Mouse (Mus musculus): ENCODE data around the gene Nlrp9a. TPM values are rescaled to one million over a fixed set of nuclear protein-coding genes. Genes with fewer than 3 reads are reported as not detected.
"Not testable (repeated sequence)": the region's sequence is repeated elsewhere in the genome, so short reads cannot be mapped to it uniquely, and the experiment has no call there.

Nlrp9a gene
- not detected in 2 replicates for polyA plus RNA-seq (2012; rRNA removed)

GRCm38 (mm10) chr7:26534723-26535122, at the start of gene Nlrp9a:
Gene Nlrp9a, plus strand, starts transcription at chr7:26535023.
- not testable (repeated sequence) for H3K4me3 ChIP-seq (replicated peaks; ENCODE audit: extremely low read depth, low read depth, low read length); DNase-seq; H3K4me1 ChIP-seq (ENCODE audit: control insufficient read depth, insufficient read depth, low read length)
- WGBS: 58% methylated on average over 2 of the region's 2 CpGs

- DNase-seq; H3K4me3 ChIP-seq (replicated peaks; ENCODE audit: extremely low read depth, low read depth, low read length); H3K4me1 ChIP-seq (ENCODE audit: control insufficient read depth, insufficient read depth, low read length): not testable (repeated sequence)
- WGBS: 77% methylated on average over 18 of the region's 18 CpGs
Observed at GRCm38 (mm10) chr7:26489514-26489913, 45.3 kb upstream of the Nlrp9a start.

DNA sequence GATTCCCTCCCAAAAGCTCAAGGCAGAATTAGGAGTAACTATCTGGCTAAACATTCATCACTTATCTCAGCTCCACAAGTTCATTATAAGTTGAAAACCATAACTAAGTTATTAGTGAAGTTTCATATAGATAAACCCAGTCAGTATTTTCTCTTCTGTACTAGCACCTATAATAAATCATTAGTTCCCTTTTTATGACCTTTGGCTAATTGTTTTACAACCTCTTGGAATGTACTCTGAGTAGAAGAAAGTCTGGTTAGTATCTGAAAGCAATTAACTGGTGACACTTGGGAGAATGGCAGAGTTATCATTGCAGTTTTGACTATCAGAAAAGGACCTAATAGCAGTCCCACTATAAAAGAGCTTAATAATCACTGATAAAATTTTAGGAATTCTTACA, 54.3 kb downstream of the Nlrp9a start:
- no peak for DNase-seq
- TF ChIP-seq CTCF (IDR thresholded peaks at IDR 0.05; ENCODE audit: insufficient read depth, low read length) (no peak), POLR2A (IDR thresholded peaks at IDR 0.05; ENCODE audit: borderline replicate concordance, extremely low read depth, low read depth, low read length) (no peak)
- H3K4me3 ChIP-seq (replicated peaks; ENCODE audit: extremely low read depth, low read depth, low read length): no peak overlapping the region
- H3K4me1 ChIP-seq (ENCODE audit: control insufficient read depth, insufficient read depth, low read length): no peaks in the 10 kb centered on the region

- 59% methylated on average over 1 of the region's 1 CpGs for WGBS
- H3K4me3 ChIP-seq (replicated peaks; ENCODE audit: extremely low read depth, low read depth, low read length): no peak overlapping the region
- H3K4me1 ChIP-seq (ENCODE audit: control insufficient read depth, insufficient read depth, low read length): no peaks in the 10 kb centered on the region
- DNase-seq: no peak
- TF ChIP-seq CTCF (IDR thresholded peaks at IDR 0.05; ENCODE audit: insufficient read depth, low read length): no peak
- no peak for TF ChIP-seq POLR2A (IDR thresholded peaks at IDR 0.05; ENCODE audit: borderline replicate concordance, extremely low read depth, low read depth, low read length)
Observed at GRCm38 (mm10) chr7:26589774-26590173, 55.0 kb downstream of the Nlrp9a start.

DNA sequence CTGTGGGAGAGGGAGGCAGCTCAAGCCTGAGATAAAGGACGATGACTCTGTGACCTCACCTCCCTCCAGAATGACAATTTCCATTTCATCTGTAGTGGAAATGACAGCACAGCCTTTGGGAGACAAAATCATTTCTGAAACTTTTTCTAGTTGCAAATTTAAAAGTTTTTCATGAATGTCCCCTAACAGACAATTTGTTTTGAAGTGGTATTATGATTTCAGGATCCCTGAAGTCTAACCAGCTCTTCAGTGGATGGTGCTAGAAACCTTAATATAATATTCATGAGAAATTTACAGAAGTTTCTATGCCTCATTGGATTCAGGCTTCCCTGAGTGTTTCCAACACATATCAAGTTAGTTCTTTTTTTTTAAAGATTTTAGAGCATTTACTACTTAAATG, 83.5 kb downstream of the Nlrp9a start, which contains the start of gene Vmn1r185:
TSS of gene Vmn1r185 (minus strand) at position 101 of the 400 bp plus-strand sequence.
- not testable (repeated sequence) for H3K4me3 ChIP-seq (replicated peaks; ENCODE audit: extremely low read depth, low read depth, low read length); DNase-seq; H3K4me1 ChIP-seq (ENCODE audit: control insufficient read depth, insufficient read depth, low read length)
- 68% methylated on average over 1 of the region's 1 CpGs for WGBS

Other genes with a start within 250 kb of the Nlrp9a start
- 0.12 TPM in 1 of 2 replicates, not detected in the other for gene Cyp2a4, start 227.9 kb upstream of the Nlrp9a start, polyA plus RNA-seq (2012; rRNA removed)
- gene Nlrp9c, start 131.3 kb upstream of the Nlrp9a start, polyA plus RNA-seq (2012; rRNA removed): not detected in 2 replicates
- not detected in 2 replicates for gene Nlrp4a, start 99.9 kb upstream of the Nlrp9a start, polyA plus RNA-seq (2012; rRNA removed)
- not detected in 2 replicates for gene Vmn1r185, start 83.4 kb downstream of the Nlrp9a start, polyA plus RNA-seq (2012; rRNA removed)
- not detected in 2 replicates for gene Cyp2b23, start 151.4 kb downstream of the Nlrp9a start, polyA plus RNA-seq (2012; rRNA removed)
- gene Cyp2b19, start 222.1 kb downstream of the Nlrp9a start, polyA plus RNA-seq (2012; rRNA removed): 0.24 TPM in 1 of 2 replicates, not detected in the other

All from lung, adult 2 months (tissue).